Mouse (Mus musculus): ENCODE data around the gene Fgf9.

DNA sequence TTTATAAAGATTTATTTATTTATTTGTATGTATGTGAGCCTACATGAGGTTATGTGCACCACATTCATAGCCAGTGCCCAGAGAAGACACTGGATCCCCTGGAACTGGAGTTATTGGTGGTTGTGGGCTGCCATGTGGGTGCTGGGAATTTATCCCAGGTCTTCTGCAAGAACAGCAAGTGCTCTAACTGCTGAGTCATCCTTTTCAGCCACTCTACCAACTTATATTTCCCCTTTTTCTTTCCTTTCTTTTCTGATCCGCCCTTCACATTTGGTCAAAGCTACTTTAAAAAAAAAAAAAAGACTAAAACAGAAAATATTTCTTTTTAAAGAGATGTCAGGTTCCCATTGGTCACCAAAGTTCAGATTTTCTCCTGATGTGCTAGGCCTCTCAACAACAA, 90.3 kb downstream of the Fgf9 start:
- TF ChIP-seq CTCF (IDR thresholded peaks at IDR 0.05; ENCODE audit: low read depth) (no peak), EP300 (IDR thresholded peaks at IDR 0.05; ENCODE audit: low read depth) (no peak)

All from liver, embryonic 14.5 days (tissue).